Comparison of ENCODE assay signal across 17 mouse cellular contexts in genomic region chr2:62319489-62319888, GRCm38 (mm10).
"Had no signal": no experiment of that assay in that cellular context is flagged by ENCODE, and none has a peak within 500 bp of the region (broad histone marks: within the 10 kb centered on the region; RNA-seq: fewer than 3 reads in every experiment).

No protein-coding gene starts in this region.

- H3K4me1 ChIP-seq: lung, embryonic 15.5 days; midbrain, embryonic 10.5 days; midbrain, embryonic 12.5 days; neural tube, embryonic 13.5 days; neural tube, embryonic 15.5 days; stomach, embryonic 15.5 days had no signal

- H3K4me3 ChIP-seq: lung, embryonic 15.5 days; midbrain, embryonic 10.5 days; midbrain, embryonic 12.5 days; myocyte; neural tube, embryonic 13.5 days; neural tube, embryonic 15.5 days; stomach, embryonic 15.5 days had no signal

- H3K36me3 ChIP-seq: lung, embryonic 15.5 days; midbrain, embryonic 10.5 days; midbrain, embryonic 12.5 days; neural tube, embryonic 13.5 days; neural tube, embryonic 15.5 days; stomach, embryonic 15.5 days had no signal

- H3K4me2 ChIP-seq: lung, embryonic 15.5 days; midbrain, embryonic 12.5 days; neural tube, embryonic 13.5 days; neural tube, embryonic 15.5 days; stomach, embryonic 15.5 days had no signal

- H3K9me3 ChIP-seq: lung, embryonic 15.5 days; midbrain, embryonic 10.5 days; midbrain, embryonic 12.5 days; neural tube, embryonic 13.5 days; neural tube, embryonic 15.5 days; stomach, embryonic 15.5 days had no signal

- DNase-seq: lung, adult 2 months; lung, postnatal 14 days; lung, postnatal 36 days; midbrain, embryonic 14.5 days; right cerebral cortex, postnatal 14 days; thymus, postnatal 25 days; thymus, postnatal 4 days had no signal

- H3K27me3 ChIP-seq: lung, embryonic 15.5 days; midbrain, embryonic 12.5 days; neural tube, embryonic 13.5 days; neural tube, embryonic 15.5 days; stomach, embryonic 15.5 days had no signal

- H3K9ac ChIP-seq: lung, embryonic 15.5 days; midbrain, embryonic 12.5 days; neural tube, embryonic 13.5 days; neural tube, embryonic 15.5 days; stomach, embryonic 15.5 days had no signal

- ATAC-seq: midbrain, embryonic 16.5 days had no signal

- H3K27ac ChIP-seq: lung, embryonic 15.5 days; macrophage; midbrain, embryonic 10.5 days; midbrain, embryonic 12.5 days; neural tube, embryonic 13.5 days; neural tube, embryonic 15.5 days; stomach, embryonic 15.5 days; stomach, postnatal 0 days had no signal
